Mouse (Mus musculus): ENCODE data around the gene Gpr4. TPM values are rescaled to one million over a fixed set of nuclear protein-coding genes. Genes with fewer than 3 reads are reported as not detected.

Gpr4 gene
- polyA plus RNA-seq, 1 experiment from 2014 or later, result 0.50 TPM

GRCm38 (mm10) chr7:19175708-19176515 is 36.4 kb upstream of the Gpr4 start, which contains the start of gene Eml2:
TSS of gene Eml2 (plus strand) at chr7:19176421.
- Histone ChIP-seq H3K4me3 (replicated peaks) (no peak within 1 kb of the TSS; the same call in 1 of the 2 replicates), H3K9ac (no peak within 1 kb of the TSS), H3K27me3 (peaks cover 94% of the 10 kb centered on the region), H3K36me3 (replicated peaks) (no peaks in the 10 kb centered on the region), H3K27ac (replicated peaks) (no peak within 1 kb of the TSS), H3K4me1 (replicated peaks) (peaks cover 56% of the 10 kb centered on the region), H3K9me3 (replicated peaks) (0 out of 2 replicates have a peak, but pooled peaks cover 4% of the 10 kb centered on the region), H3K4me2 (0 out of 2 replicates have a peak within 1 kb of the TSS, but pooled peaks have one; percentile 4)
- WGBS (ENCODE audit: insufficient replicate concordance), result 4% methylated on average over 30 of the region's 30 CpGs
- no peak for ATAC-seq (ENCODE audit: insufficient read depth)

GRCm38 (mm10) chr7:19176516-19176947 is 35.8 kb upstream of the Gpr4 start:
- no peak overlapping the region for H3K4me3 ChIP-seq (replicated peaks)
- H3K27me3 ChIP-seq, result peaks cover 96% of the 10 kb centered on the region
- H3K4me1 ChIP-seq (replicated peaks), result peaks cover 62% of the 10 kb centered on the region

DNA sequence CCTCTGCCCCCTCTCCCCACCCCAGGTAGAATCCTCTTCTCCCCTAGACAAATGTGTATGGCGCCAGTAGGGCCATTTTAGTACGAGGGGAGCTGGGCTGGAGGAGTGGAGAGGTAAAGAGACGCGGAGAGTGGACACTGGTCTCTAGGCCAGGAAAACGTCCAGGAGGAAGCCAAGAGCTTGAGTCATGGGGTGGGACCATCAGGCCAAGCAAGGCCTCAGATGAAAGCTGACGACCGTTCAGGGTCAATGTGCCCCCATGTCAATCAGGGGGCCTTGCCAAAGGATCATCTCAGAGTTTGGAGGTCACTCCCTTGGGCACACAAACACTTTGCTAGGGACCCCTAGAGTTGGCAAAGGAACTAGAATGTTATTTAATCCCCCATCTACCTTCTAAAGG is 35.1 kb upstream of the Gpr4 start:
- Histone ChIP-seq H3K4me2 (no peak overlapping the region), H3K4me1 (replicated peaks) (peaks cover 61% of the 10 kb centered on the region), H3K4me3 (replicated peaks) (no peak overlapping the region), H3K27ac (replicated peaks) (no peak overlapping the region), H3K9me3 (replicated peaks) (0 out of 2 replicates have a peak, but pooled peaks cover 4% of the 10 kb centered on the region), H3K9ac (no peak overlapping the region), H3K27me3 (peaks cover 91% of the 10 kb centered on the region), H3K36me3 (replicated peaks) (no peaks in the 10 kb centered on the region)
- no peak for ATAC-seq (ENCODE audit: insufficient read depth)
- WGBS (ENCODE audit: insufficient replicate concordance), result 60% methylated on average over 7 of the region's 7 CpGs

More at GRCm38 (mm10) chr7:19176516-19176947, 35.8 kb upstream of the Gpr4 start:
- H3K27ac ChIP-seq (replicated peaks), result no peak overlapping the region
- 0 out of 2 replicates have a peak overlapping the region, but pooled peaks have one; percentile 4 for H3K4me2 ChIP-seq
- H3K9me3 ChIP-seq (replicated peaks), result 0 out of 2 replicates have a peak, but pooled peaks cover 4% of the 10 kb centered on the region
- no peaks in the 10 kb centered on the region for H3K36me3 ChIP-seq (replicated peaks)
- WGBS (ENCODE audit: insufficient replicate concordance), result 10% methylated on average over 21 of the region's 21 CpGs
- ATAC-seq (ENCODE audit: insufficient read depth), result no peak
- no peak overlapping the region for H3K9ac ChIP-seq

GRCm38 (mm10) chr7:19178035-19178434 is 34.3 kb upstream of the Gpr4 start:
- no peak overlapping the region for H3K27ac ChIP-seq (replicated peaks)
- peaks cover 54% of the 10 kb centered on the region for H3K4me1 ChIP-seq (replicated peaks)
- no peak overlapping the region for H3K9ac ChIP-seq
- H3K27me3 ChIP-seq, result peaks cover 83% of the 10 kb centered on the region
- H3K4me3 ChIP-seq (replicated peaks), result no peak overlapping the region
- no peaks in the 10 kb centered on the region for H3K36me3 ChIP-seq (replicated peaks)
- no peak overlapping the region for H3K4me2 ChIP-seq
- no peak for ATAC-seq (ENCODE audit: insufficient read depth)
- H3K9me3 ChIP-seq (replicated peaks), result 0 out of 2 replicates have a peak, but pooled peaks cover 4% of the 10 kb centered on the region
- WGBS (ENCODE audit: insufficient replicate concordance), result 11% methylated on average over 18 of the region's 18 CpGs

GRCm38 (mm10) chr7:19178443-19179092 is 33.8 kb upstream of the Gpr4 start:
- Histone ChIP-seq H3K9me3 (replicated peaks) (0 out of 2 replicates have a peak, but pooled peaks cover 4% of the 10 kb centered on the region), H3K4me2 (peak overlapping the region; percentile 49), H3K9ac (no peak overlapping the region), H3K4me1 (replicated peaks) (peaks cover 53% of the 10 kb centered on the region), H3K27ac (replicated peaks) (no peak overlapping the region), H3K36me3 (replicated peaks) (no peaks in the 10 kb centered on the region), H3K27me3 (peaks cover 78% of the 10 kb centered on the region), H3K4me3 (replicated peaks) (peak overlapping the region; percentile 15; the same call in 1 of the 2 replicates)
- WGBS (ENCODE audit: insufficient replicate concordance), result 2% methylated on average over 27 of the region's 27 CpGs
- no peak for ATAC-seq (ENCODE audit: insufficient read depth)

DNA sequence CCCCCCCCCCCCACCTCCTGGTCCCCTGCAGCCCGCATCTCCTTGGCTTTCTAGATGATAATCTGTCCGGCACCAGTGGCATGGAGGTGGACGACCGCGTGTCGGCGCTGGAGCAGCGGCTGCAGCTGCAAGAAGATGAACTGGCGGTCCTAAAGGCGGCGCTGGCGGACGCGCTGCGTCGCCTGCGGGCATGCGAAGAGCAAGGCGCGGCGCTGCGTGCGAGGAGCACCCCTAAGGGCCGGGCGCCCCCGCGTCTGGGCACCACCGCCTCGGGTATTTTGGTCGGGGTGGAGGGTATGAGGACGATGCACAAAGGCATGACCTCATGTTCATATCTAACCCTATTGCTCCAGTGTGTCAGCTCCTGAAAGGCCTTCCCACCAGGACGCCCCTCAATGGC is 33.2 kb upstream of the Gpr4 start:
- ATAC-seq (ENCODE audit: insufficient read depth), result no peak
- Histone ChIP-seq H3K36me3 (replicated peaks) (no peaks in the 10 kb centered on the region), H3K4me1 (replicated peaks) (peaks cover 53% of the 10 kb centered on the region), H3K27ac (replicated peaks) (no peak overlapping the region), H3K4me3 (replicated peaks) (peak overlapping the region; percentile 15), H3K4me2 (peak overlapping the region; percentile 49), H3K9ac (no peak overlapping the region), H3K9me3 (replicated peaks) (0 out of 2 replicates have a peak, but pooled peaks cover 4% of the 10 kb centered on the region), H3K27me3 (peaks cover 72% of the 10 kb centered on the region)
- WGBS (ENCODE audit: insufficient replicate concordance), result under 1% methylated on average over 32 of the region's 32 CpGs

DNA sequence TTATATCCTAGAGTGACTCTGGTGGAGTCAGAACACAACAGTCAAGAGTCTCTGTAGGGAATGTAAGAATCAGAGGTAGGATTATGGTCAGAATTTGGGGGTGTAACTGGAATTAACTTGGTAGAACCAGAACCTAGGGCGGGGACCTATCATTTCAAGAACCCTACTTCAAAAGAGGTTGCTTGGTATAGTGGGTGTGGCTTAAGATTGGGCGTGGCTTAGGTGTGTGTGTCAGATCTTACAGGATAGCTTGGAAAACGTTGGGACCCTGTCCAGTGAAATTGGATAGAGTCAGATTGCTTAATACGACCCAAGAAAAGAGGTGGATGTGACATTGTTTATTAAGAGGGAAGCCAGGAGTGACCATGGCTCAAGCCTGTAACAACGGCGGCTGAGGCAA is 32.4 kb upstream of the Gpr4 start:
- Histone ChIP-seq H3K4me3 (replicated peaks) (no peak overlapping the region), H3K4me1 (replicated peaks) (peaks cover 53% of the 10 kb centered on the region), H3K27me3 (peaks cover 65% of the 10 kb centered on the region), H3K9ac (no peak overlapping the region), H3K9me3 (replicated peaks) (0 out of 2 replicates have a peak, but pooled peaks cover 4% of the 10 kb centered on the region), H3K4me2 (peak overlapping the region; percentile 49), H3K27ac (replicated peaks) (no peak overlapping the region), H3K36me3 (replicated peaks) (no peaks in the 10 kb centered on the region)
- no peak for ATAC-seq (ENCODE audit: insufficient read depth)
- WGBS (ENCODE audit: insufficient replicate concordance), result 34% methylated on average over 6 of the region's 6 CpGs

DNA sequence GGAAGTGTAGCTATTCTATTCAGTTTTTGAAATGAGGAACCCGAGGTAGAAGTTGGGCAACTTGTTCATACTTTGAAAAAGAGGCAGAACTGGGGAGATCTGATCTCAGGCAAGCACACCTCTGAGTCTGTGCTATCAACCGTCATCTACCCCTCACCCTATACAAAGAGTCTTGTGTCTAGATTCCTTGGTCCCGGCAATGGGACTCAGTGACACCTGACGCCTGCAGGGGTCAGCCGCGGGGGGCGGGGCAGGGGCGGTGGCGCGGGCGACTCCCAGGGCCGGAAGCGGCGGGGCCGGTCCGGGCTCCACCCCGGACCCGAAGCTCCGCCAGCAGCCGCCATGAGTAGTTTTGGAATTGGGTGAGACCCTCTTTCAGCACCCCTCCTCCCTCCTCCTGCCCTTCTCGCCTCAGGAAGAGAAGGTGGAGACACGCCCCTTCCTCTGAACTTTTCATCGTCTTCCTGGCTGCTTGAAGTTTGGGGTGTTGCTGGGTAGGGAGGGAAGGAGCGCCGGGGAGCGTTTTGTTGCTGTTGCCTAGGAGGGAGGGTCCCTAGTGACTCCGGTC is 31.4 kb upstream of the Gpr4 start:
- H3K9ac ChIP-seq, result peak overlapping the region; percentile 49
- no peaks in the 10 kb centered on the region for H3K36me3 ChIP-seq (replicated peaks)
- peak; percentile 38; the same call in 1 of the 2 replicates for ATAC-seq (ENCODE audit: insufficient read depth)
- H3K9me3 ChIP-seq (replicated peaks), result no peaks in the 10 kb centered on the region
- H3K27me3 ChIP-seq, result peaks cover 57% of the 10 kb centered on the region
- under 1% methylated on average over 27 of the region's 27 CpGs for WGBS (ENCODE audit: insufficient replicate concordance)
- H3K4me3 ChIP-seq (replicated peaks), result peak overlapping the region; percentile 58
- peak overlapping the region; percentile 73 for H3K4me2 ChIP-seq
- 0 out of 2 replicates have a peak overlapping the region, but pooled peaks have one; percentile 4 for H3K27ac ChIP-seq (replicated peaks)
- H3K4me1 ChIP-seq (replicated peaks), result peaks cover 49% of the 10 kb centered on the region

- Histone ChIP-seq H3K4me3 (replicated peaks) (no peak overlapping the region), H3K36me3 (replicated peaks) (no peaks in the 10 kb centered on the region), H3K4me1 (replicated peaks) (peaks cover 27% of the 10 kb centered on the region), H3K4me2 (no peak overlapping the region), H3K27ac (replicated peaks) (no peak overlapping the region), H3K9me3 (replicated peaks) (no peaks in the 10 kb centered on the region), H3K27me3 (peaks cover 24% of the 10 kb centered on the region), H3K9ac (no peak overlapping the region)
- 70% methylated on average over 2 of the region's 2 CpGs for WGBS (ENCODE audit: insufficient replicate concordance)
- no peak for ATAC-seq (ENCODE audit: insufficient read depth)
Measured at GRCm38 (mm10) chr7:19184250-19184649, 28.1 kb upstream of the Gpr4 start.

GRCm38 (mm10) chr7:19184758-19185157 is 27.6 kb upstream of the Gpr4 start:
- 67% methylated on average over 6 of the region's 6 CpGs for WGBS (ENCODE audit: insufficient replicate concordance)
- Histone ChIP-seq H3K4me3 (replicated peaks) (no peak overlapping the region), H3K27me3 (peaks cover 19% of the 10 kb centered on the region), H3K9ac (no peak overlapping the region), H3K4me1 (replicated peaks) (peaks cover 22% of the 10 kb centered on the region), H3K9me3 (replicated peaks) (no peaks in the 10 kb centered on the region), H3K27ac (replicated peaks) (no peak overlapping the region), H3K4me2 (no peak overlapping the region), H3K36me3 (replicated peaks) (no peaks in the 10 kb centered on the region)
- ATAC-seq (ENCODE audit: insufficient read depth), result no peak

- H3K27ac ChIP-seq (replicated peaks), result no peak overlapping the region
Measured at GRCm38 (mm10) chr7:19194676-19195075, 17.7 kb upstream of the Gpr4 start.

More at GRCm38 (mm10) chr7:19194676-19195075, 17.7 kb upstream of the Gpr4 start:
- Histone ChIP-seq H3K9me3 (replicated peaks) (no peaks in the 10 kb centered on the region), H3K36me3 (replicated peaks) (peaks cover 16% of the 10 kb centered on the region), H3K4me1 (replicated peaks) (no peaks in the 10 kb centered on the region; the same call in 1 of the 2 replicates), H3K4me2 (no peak overlapping the region), H3K9ac (no peak overlapping the region), H3K27me3 (no peaks in the 10 kb centered on the region), H3K4me3 (replicated peaks) (no peak overlapping the region)
- 81% methylated on average over 4 of the region's 4 CpGs for WGBS (ENCODE audit: insufficient replicate concordance)
- ATAC-seq (ENCODE audit: insufficient read depth), result no peak
